Mouse (Mus musculus) brown adipose tissue, adult 24 weeks (tissue): ENCODE results near the gene Fut8. TPM values are rescaled to one million over a fixed set of nuclear protein-coding genes. Genes with fewer than 3 reads are reported as not detected.

Source experiments
- H3K27ac ChIP-seq: fragments of 200-500 bp; replicated peaks from 2 replicates; pipeline ENCODE4 v1.5.1; 2012; ENCODE audit warnings: low read depth, mild to moderate bottlenecking, low read length
- H3K4me1 ChIP-seq: fragments of 200-500 bp; 2 replicates; pipeline ENCODE4 v1.6.1; 2012; ENCODE audit warnings: low read length, mixed read lengths; ENCODE audit not compliant: control insufficient read depth, insufficient read depth, insufficient read length
- H3K4me3 ChIP-seq: fragments of 200-500 bp; 2 replicates; pipeline ENCODE4 v1.5.1; 2012; ENCODE audit warnings: low read depth, mild to moderate bottlenecking, low read length, moderate library complexity; ENCODE audit not compliant: insufficient read depth
- polyA plus RNA-seq: library from polyadenylated mRNA; stranded (reverse); fragments of >200 nt; gene quantifications from 2 replicates; pipeline ENCODE4 v1.2.4, GENCODE M21; 2012; ENCODE audit not compliant: missing spikeins, insufficient read depth, insufficient read length

The Fut8 gene
- polyA plus RNA-seq, 1 experiment: 34.5 TPM

DNA sequence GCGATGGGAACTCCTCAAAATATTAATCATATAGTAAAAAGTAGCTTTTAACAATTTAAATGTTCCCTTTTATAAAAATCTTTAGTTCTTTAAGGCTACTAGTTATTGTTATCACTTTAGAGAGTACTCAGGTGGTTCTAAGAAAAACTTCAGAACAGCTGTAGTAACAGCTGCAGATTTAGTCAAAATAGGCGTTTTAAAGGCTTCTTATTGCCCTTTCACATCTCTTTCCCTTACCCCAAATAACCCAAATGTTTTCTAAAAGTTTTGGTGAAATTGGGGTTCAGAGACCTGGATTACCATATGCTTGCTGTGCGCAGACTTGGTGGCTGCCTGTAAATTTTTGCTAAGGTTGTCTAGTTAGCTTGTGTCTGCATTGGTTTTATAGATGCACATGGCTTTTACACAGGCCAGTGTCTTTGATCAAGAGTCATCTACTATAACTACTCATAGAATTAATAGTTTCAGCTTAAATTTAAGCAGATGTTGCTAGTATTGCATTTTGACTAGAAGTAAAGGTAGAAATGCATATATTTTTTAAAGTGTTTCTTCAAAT lies 68.9 kb downstream of the Fut8 start:
- Histone ChIP-seq H3K4me1 (peaks cover 2% of the 10 kb centered on the region; the same call in 1 of the 2 replicates), H3K4me3 (no peak overlapping the region), H3K27ac (no peak overlapping the region)

DNA sequence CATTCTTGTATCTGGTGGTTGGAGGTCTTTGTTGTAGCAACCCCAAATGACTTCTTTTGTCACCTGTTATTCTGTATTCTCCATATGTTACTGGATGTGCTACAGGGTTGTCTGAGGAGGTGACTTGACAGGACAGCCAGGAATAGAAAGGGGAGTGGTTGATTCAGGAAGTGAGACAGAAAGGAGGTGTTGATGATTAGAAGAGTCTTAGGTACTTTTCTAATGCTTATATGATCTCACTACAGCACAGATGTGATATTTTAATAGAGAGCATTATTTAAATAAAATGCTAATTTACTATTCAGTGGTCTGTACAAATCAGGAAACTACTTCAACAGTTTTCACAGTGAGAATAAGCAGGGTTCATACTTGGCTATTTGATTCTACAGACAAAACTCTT lies 71.6 kb downstream of the Fut8 start:
- no peak overlapping the region for H3K4me3 ChIP-seq
- H3K4me1 ChIP-seq: peaks cover 2% of the 10 kb centered on the region; the same call in 1 of the 2 replicates
- H3K27ac ChIP-seq: no peak overlapping the region

DNA sequence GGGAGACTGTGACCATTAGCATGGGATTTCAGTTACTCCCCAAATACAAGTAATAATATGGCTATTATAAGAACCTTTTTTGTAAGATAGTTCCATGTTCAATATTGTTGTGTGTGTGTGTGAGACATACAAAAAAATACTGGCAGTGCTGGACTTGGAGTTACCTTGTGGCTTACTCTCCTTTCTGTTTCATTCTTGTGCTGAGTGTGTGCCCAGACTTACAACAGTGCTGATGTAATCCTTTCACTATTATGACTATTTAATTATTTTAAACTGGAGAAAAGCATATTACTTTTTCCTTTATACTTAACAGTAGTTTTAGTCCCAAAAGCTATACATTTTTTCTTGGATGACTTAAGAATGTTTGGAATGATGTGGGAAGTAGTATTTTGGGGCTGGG lies 75.6 kb downstream of the Fut8 start:
- Histone ChIP-seq H3K4me3 (no peak overlapping the region), H3K4me1 (no peaks in the 10 kb centered on the region), H3K27ac (no peak overlapping the region)

DNA sequence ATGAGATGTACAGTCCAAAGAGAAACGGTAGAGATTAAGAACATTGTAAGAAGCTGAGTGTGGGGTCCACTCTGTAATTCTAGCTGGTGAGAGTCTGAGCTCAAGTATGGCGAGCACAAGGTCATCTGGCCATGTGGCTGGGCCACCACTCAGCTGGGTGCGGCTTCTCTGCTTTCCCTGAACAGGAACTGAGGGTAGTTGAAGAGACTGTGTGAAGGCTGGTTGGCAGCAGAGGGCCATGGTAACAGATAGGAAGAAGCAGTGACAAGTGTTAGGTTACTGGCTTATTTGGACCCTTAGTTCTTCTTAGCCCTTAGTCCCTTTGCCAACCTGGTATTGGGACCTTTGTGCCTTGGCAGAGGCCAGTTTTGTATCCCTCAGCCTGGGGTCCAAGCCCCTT lies 86.2 kb downstream of the Fut8 start:
- H3K4me1 ChIP-seq: peaks cover 2% of the 10 kb centered on the region; the same call in 1 of the 2 replicates
- no peak overlapping the region for H3K27ac ChIP-seq
- H3K4me3 ChIP-seq: no peak overlapping the region

DNA sequence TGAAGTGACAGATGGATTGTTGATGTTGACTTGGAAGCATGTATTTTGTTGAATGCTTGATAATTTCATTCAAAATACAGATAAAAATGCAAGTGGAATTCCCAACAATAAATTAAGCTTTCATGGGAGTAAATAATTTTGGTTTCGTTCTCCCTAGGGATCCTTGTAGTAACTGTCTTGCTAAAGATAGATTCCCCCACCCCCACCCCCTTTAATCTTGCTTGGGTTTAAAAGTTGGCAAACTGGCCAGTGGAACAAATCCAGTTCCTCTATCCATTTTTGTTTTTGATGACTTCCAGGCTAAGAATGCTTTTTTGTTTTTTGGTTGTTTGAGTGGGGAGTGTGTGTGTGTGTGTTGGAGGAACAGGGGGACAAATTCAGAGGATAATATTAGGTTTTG lies 108.6 kb downstream of the Fut8 start:
- no peak overlapping the region for H3K4me3 ChIP-seq
- H3K4me1 ChIP-seq: no peaks in the 10 kb centered on the region

DNA sequence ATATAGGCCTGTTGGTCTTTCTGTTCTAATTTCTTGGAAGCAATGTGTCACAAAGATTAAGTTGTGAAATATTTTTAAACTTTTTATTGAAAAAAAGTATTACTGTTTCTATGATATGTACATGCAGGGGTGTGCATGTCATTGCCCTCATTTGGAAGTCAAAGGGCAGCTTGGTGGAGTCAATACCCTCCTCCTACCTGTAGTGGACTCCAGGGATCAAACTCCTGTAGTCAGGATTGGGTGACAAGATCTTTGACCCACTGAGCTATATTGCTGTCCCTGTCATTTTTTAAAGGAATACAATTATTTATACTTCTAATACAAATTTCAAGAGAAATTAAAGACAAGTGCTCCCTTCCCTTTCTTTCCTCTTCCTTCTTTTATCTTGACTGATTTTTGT lies 111.6 kb downstream of the Fut8 start:
- Histone ChIP-seq H3K27ac (no peak overlapping the region), H3K4me1 (no peaks in the 10 kb centered on the region), H3K4me3 (no peak overlapping the region)

More for the DNA sequence above, 108.6 kb downstream of the Fut8 start:
- no peak overlapping the region for H3K27ac ChIP-seq

DNA sequence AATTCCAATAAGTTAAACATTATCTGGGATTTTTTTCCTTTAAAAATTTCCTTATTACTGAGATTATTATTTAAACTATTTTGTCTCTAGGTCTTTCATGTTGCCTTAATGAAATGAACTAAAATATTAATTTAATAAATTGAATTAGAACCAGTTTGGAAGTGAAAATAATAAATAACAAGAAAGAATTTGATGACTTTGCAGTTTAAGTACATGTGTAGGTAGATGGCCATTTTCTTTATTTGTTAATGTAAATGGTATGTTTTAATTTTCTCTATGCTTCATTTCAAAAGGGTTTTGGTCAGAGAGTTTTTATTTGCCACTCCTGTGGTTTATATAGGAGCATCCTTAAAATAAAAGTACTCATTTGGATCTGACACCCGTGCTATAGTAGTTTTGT lies 177.8 kb downstream of the Fut8 start:
- Histone ChIP-seq H3K4me1 (no peaks in the 10 kb centered on the region), H3K27ac (no peak overlapping the region), H3K4me3 (no peak overlapping the region)

DNA sequence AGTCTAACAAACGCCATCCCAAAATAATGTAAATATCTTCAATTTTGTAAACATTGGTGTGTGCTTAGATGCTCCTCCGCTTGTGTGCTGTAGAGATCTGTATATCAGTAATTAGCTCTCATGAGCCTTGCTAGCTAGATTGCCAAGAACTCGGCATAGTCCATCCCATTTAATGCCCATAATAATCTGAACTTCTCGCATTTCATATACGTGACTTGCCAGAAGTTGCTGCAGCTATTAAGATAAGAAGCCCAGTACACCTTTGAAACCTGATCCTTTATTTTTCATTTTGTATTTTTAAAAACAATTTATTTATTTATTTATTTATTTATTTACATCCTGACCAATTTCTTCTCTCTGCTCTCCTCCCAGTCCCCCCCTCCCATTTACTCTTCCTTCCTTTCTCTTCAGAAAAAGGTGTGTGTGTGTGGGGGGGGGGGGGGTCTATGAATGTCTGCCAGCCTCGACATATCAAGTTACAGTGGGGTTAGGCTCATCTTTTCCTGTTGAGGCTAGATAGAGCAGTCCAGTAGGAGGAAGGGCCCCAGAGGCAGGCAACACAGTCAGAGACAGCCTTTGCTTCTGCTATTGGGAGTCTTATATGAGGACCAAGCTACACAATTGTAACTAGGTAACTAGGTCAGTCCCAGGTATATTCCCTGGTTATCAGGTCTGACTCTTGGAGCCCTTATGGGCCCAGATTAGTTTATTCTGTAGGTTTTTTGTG lies 183.9 kb downstream of the Fut8 start:
- H3K4me1 ChIP-seq: no peaks in the 10 kb centered on the region
- no peak overlapping the region for H3K27ac ChIP-seq
- H3K4me3 ChIP-seq: no peak overlapping the region

DNA sequence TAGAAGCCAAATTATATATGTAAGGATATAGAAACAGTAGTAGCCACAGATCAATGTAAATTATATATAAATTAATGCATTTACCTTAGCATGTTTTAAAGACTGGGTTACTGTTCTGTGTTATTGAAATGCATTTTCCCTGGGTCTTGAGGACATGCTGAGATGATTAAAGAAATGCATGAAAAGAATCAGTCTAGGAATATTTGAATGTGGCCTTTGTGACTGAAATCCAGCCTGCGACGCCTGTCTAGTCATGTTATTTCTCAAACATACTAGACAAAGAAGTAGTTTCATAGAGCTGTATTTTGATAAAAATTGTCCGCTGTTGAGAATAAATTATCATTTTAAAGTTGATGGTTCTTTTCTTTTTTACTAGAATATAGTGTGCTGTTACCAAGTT lies 188.2 kb downstream of the Fut8 start:
- no peak overlapping the region for H3K4me3 ChIP-seq
- H3K4me1 ChIP-seq: no peaks in the 10 kb centered on the region
- no peak overlapping the region for H3K27ac ChIP-seq

DNA sequence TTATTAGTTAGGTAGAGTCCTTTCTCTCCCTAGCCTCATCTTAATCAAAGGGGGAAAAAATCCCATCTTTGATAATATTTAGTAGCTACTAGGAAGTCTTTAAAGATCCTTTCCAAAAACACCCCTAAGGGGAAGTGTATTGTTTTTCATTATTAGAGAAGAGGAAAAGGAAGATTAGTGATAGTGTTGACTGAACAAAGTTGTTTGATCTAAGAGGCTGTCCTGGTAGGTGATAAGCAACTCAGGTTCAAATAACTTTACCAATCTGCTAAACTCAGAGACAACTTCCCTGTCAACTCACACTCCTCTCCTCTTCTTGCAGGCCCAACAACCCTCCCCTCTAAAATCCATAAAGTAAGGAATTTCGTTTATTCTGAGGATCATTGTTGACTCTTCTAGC lies 190.2 kb downstream of the Fut8 start:
- Histone ChIP-seq H3K4me1 (no peaks in the 10 kb centered on the region), H3K4me3 (no peak overlapping the region), H3K27ac (no peak overlapping the region)

DNA sequence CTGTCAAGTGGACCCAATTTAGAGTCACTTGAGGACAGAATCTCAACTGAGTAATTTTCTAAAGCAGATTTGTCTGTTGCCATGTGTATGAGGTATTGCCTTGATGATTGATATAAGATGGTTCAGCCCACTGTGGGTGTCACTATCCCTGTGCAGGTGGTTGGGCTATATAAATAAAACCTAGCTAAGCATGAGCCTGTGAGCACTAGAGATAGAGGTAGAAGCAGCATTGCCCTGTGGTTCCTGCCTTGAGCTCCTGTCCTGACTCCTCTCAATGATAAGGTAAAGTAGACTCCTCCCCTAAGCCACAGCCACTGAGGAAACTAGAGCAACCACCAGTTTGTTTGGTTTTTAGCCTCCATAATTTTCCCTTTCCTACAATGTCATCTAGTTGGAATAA lies 191.5 kb downstream of the Fut8 start:
- no peak overlapping the region for H3K4me3 ChIP-seq
- H3K27ac ChIP-seq: no peak overlapping the region
- H3K4me1 ChIP-seq: no peaks in the 10 kb centered on the region

DNA sequence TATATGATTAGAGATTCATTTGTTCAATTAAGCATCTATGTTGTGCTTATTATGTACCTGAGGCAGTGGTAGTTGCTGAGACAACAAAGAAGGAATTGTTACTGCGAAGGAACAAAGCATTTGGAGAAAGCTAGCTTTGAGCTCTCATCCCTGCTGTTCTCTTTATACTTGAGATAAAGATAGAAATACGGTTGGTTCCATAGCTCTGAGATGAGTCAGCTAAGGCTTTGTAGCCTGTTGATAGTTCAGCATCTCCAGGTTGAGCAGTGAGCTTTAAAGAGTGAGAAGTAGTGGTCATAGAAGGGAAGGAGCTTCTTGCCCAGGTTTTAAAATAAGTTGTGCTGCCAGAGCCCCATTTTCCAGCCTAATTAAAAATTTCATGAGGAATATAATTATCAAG lies 198.8 kb downstream of the Fut8 start:
- Histone ChIP-seq H3K4me3 (no peak overlapping the region), H3K27ac (no peak overlapping the region), H3K4me1 (no peaks in the 10 kb centered on the region)

DNA sequence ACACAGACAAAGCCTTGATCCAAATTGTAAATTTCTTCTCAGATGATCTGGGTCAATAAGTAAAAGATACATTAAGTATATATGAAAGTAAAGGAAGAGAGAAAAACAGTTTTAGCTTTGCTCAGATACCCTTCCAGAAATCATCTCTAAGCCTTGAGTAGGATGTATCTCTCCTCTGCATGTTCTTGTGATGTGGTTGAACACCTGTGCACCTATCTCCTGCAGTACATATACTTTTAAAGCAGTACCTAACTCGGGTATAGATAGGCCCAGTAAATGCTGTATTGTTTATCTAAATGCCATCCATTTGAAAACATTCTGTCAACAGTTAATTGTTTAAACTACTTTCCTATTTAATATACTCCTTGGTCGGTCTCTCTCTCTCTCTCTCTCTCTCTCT lies 212.9 kb downstream of the Fut8 start:
- no peaks in the 10 kb centered on the region for H3K4me1 ChIP-seq
- no peak overlapping the region for H3K4me3 ChIP-seq
- no peak overlapping the region for H3K27ac ChIP-seq

DNA sequence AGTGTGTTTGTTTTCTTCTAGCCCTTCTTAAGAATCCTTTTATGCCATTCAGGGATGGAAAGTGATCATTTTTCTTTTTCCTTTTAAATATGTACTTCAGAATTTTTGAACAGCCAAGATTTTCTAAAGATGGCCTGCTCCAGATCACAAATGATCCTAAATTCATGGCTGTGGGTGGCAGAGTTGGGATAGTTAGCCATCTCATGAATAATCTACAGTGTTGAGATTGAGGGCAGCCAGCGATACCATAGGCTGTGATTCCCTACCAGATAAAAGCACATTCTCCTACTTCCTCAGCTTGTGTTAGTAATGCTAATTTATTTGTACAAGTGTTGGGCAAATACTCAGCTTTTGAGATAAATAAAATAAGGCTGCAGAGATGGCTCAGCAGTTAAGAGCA lies 228.3 kb downstream of the Fut8 start:
- no peaks in the 10 kb centered on the region for H3K4me1 ChIP-seq
- no peak overlapping the region for H3K27ac ChIP-seq
- no peak overlapping the region for H3K4me3 ChIP-seq

DNA sequence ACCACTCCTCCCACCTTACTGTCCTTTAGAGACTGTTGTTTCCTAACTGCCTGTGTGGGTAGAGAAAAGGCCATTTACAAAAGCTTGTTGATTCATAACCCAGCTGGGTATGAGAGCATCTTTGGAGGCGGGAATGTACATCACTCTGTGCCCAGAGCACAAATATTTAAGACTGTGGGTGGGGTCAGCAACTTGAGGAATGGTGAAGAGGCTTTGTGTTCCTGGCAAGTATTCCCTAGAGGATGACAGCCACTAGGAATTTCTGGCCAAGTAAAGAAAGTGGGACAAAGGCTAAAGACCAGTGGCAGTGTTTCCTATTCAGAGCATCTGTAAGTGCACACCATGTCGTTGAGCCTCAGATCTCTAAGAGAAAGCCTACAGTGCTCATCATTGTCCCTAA lies 242.0 kb downstream of the Fut8 start:
- Histone ChIP-seq H3K4me3 (no peak overlapping the region), H3K27ac (no peak overlapping the region), H3K4me1 (peaks cover 5% of the 10 kb centered on the region)

DNA sequence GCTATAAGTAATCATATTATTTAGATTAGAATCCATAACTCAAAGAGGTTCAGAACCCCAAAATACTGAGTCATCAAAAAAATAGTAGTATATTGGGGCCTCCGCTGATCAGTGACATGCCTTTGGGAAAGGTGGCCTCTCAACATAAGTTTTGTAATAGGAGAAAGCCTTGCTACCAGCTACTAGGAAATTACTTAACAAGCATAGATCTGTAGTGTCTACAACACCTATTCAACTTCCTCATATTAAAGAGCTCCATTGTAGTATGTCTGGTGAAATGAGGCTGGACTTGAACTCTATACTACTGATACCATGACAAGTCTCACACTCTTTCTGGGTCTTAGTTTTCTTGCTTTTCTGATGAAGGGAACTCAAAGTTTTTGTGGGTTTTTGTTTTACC lies 243.2 kb downstream of the Fut8 start:
- no peak overlapping the region for H3K27ac ChIP-seq
- peaks cover 5% of the 10 kb centered on the region for H3K4me1 ChIP-seq
- no peak overlapping the region for H3K4me3 ChIP-seq
